24 mouse cellular contexts compared by ENCODE assay signal in genomic region chr5:148535669-148536430, GRCm38 (mm10). TPM values are rescaled to one million over a fixed set of nuclear protein-coding genes. Genes with fewer than 3 reads are reported as not detected.
A peak's percentile ranks its signal among the peaks of the same experiment; 100 is the strongest.
DNase-seq lines count a peak whose midpoint lies in the region; ATAC-seq and TF ChIP-seq lines count a peak whose summit lies in the region.
"Had no signal": no experiment of that assay in that cellular context is flagged by ENCODE, and none has a peak within 500 bp of the region (broad histone marks: within the 10 kb centered on the region; RNA-seq: fewer than 3 reads in every experiment).

No protein-coding gene starts in this region.

- no peak for ATAC-seq in lung, embryonic 14.5 days (ENCODE audit: insufficient read depth)
- ATAC-seq in forebrain, embryonic 11.5 days (replicated peaks; ENCODE audit: low FRiP score) = no peak
- ATAC-seq: activated CD4-positive, CD25-positive, alpha-beta regulatory T cell, adult 4 months; hindbrain, postnatal 0 days; intestine, embryonic 16.5 days; lung, postnatal 0 days had no signal

- no peak overlapping the region for H3K9ac ChIP-seq in lung, embryonic 14.5 days
- H3K9ac ChIP-seq in forebrain, embryonic 11.5 days (ENCODE audit: low read length) = no peak overlapping the region
- H3K9ac ChIP-seq: forebrain, embryonic 12.5 days; midbrain, embryonic 12.5 days had no signal

- no peak for TF ChIP-seq POLR2A in myocyte (IDR thresholded peaks at IDR 0.05; ENCODE audit: insufficient read length, low read depth)

- H3K27ac ChIP-seq in lung, embryonic 14.5 days (ENCODE audit: low read depth) = no peak overlapping the region
- no peak overlapping the region for H3K27ac ChIP-seq in forebrain, embryonic 11.5 days (ENCODE audit: low read depth, low read length)
- H3K27ac ChIP-seq: embryonic facial prominence, embryonic 10.5 days; forebrain, embryonic 12.5 days; heart, embryonic 10.5 days; hindbrain, postnatal 0 days; limb, embryonic 10.5 days; midbrain, embryonic 12.5 days had no signal

- peak; percentile 41 for DNase-seq in heart, adult 11 months
- DNase-seq in heart, postnatal 10 days = no peak
- DNase-seq in lung, embryonic 14.5 days = peak; percentile 48
- DNase-seq in lung, postnatal 25 days (ENCODE audit: low spot score) = no peak
- DNase-seq in adipocyte (ENCODE audit: low spot score) = peak; percentile 21
- DNase-seq in forebrain, embryonic 11.5 days (ENCODE audit: low spot score) = no peak
- no peak for DNase-seq in spleen, postnatal 10 days (ENCODE audit: low spot score in 2 of 2)
- DNase-seq: adrenal gland, postnatal 14 days; cerebellum, adult 9-11 months; heart, postnatal 14 days; kidney, adult 9 months had no signal

- intact Hi-C loops in heart, postnatal 10 days (cut with DNase I) = no loop called here

- no peak overlapping the region for H3ac ChIP-seq in myocyte (ENCODE audit: control insufficient read depth, insufficient read length)

- no peak overlapping the region; the same call in 1 of the 2 replicates for H3K4me2 ChIP-seq in lung, embryonic 14.5 days
- H3K4me2 ChIP-seq in myocyte (ENCODE audit: low read depth) = peak overlapping the region; percentile 84
- no peak overlapping the region for H3K4me2 ChIP-seq in forebrain, embryonic 11.5 days (ENCODE audit: low read depth, low read length, severe bottlenecking)
- H3K4me2 ChIP-seq: forebrain, embryonic 12.5 days; liver, embryonic 11.5 days; midbrain, embryonic 12.5 days had no signal

- H3K9me3 ChIP-seq in lung, embryonic 14.5 days (ENCODE audit: low read depth, low read length) = no peaks in the 10 kb centered on the region
- no peaks in the 10 kb centered on the region for H3K9me3 ChIP-seq in forebrain, embryonic 11.5 days (ENCODE audit: control insufficient read depth, low read length)
- H3K9me3 ChIP-seq: embryonic facial prominence, embryonic 10.5 days; forebrain, embryonic 12.5 days; G1E; heart, embryonic 10.5 days; limb, embryonic 10.5 days; midbrain, embryonic 12.5 days had no signal

- 33% methylated on average over 4 of the region's 4 CpGs for WGBS in lung, embryonic 14.5 days
- 89% methylated on average over 4 of the region's 4 CpGs for WGBS in forebrain, embryonic 11.5 days

- H3K27me3 ChIP-seq in lung, embryonic 14.5 days (ENCODE audit: insufficient read depth, low read length) = no peaks in the 10 kb centered on the region
- H3K27me3 ChIP-seq in myocyte (ENCODE audit: control insufficient read depth, insufficient read depth, insufficient read length) = no peaks in the 10 kb centered on the region
- no peaks in the 10 kb centered on the region for H3K27me3 ChIP-seq in forebrain, embryonic 11.5 days (ENCODE audit: control insufficient read depth, insufficient read depth, low read length)
- H3K27me3 ChIP-seq: CH12.LX; forebrain, embryonic 12.5 days; midbrain, embryonic 12.5 days had no signal

- peaks cover 90% of the 10 kb centered on the region for H3K79me2 ChIP-seq in myocyte (ENCODE audit: control insufficient read depth, insufficient read depth)

- TF ChIP-seq CTCF in lung, embryonic 14.5 days (IDR thresholded peaks at IDR 0.05; ENCODE audit: low read depth) = no peak

- no peak overlapping the region for H3K4me3 ChIP-seq in lung, embryonic 14.5 days (ENCODE audit: low read depth, low read length)
- H3K4me3 ChIP-seq in myocyte = no peak overlapping the region
- no peak overlapping the region for H3K4me3 ChIP-seq in forebrain, embryonic 11.5 days (ENCODE audit: low read depth, low read length)
- H3K4me3 ChIP-seq: embryonic facial prominence, embryonic 10.5 days; forebrain, embryonic 12.5 days; heart, embryonic 10.5 days; limb, embryonic 10.5 days; midbrain, embryonic 12.5 days had no signal

- no peaks in the 10 kb centered on the region for H3K36me3 ChIP-seq in lung, embryonic 14.5 days (ENCODE audit: insufficient read depth)
- H3K36me3 ChIP-seq in myocyte (ENCODE audit: control insufficient read depth, insufficient read depth) = no peaks in the 10 kb centered on the region
- H3K36me3 ChIP-seq in forebrain, embryonic 11.5 days (ENCODE audit: control insufficient read depth, insufficient read depth, low read length) = no peaks in the 10 kb centered on the region
- H3K36me3 ChIP-seq: embryonic facial prominence, embryonic 10.5 days; forebrain, embryonic 12.5 days; heart, embryonic 10.5 days; limb, embryonic 10.5 days; midbrain, embryonic 12.5 days had no signal

- H3K4me1 ChIP-seq in lung, embryonic 14.5 days (ENCODE audit: insufficient read depth) = peaks cover 17% of the 10 kb centered on the region
- H3K4me1 ChIP-seq in forebrain, embryonic 11.5 days (replicated peaks; ENCODE audit: control insufficient read depth, insufficient read depth, low read length) = 0 out of 2 replicates have a peak, but pooled peaks cover 5% of the 10 kb centered on the region

TF ChIP-seq in myocyte, 11 proteins besides CTCF, POLR2A, EP300 and RAD21:
- TF ChIP-seq USF1 (IDR thresholded peaks at IDR 0.05; ENCODE audit: low read depth) (no peak), TCF12 (IDR thresholded peaks at IDR 0.05; ENCODE audit: insufficient read depth, poor library complexity, severe bottlenecking) (no peak), POLR2AphosphoS2 (IDR thresholded peaks at IDR 0.05; ENCODE audit: insufficient read length, low read depth) (no peak), MYOG (IDR thresholded peaks at IDR 0.05; ENCODE audit: control insufficient read depth in 1 of 3, insufficient read depth in 1 of 3, insufficient read length in 2 of 3, low read depth in 2 of 3) (no peak), CEBPB (IDR thresholded peaks at IDR 0.05; ENCODE audit: insufficient read depth, poor library complexity, severe bottlenecking) (peak; percentile 94), MAX (IDR thresholded peaks at IDR 0.05; ENCODE audit: low read depth) (no peak)

RNA-seq across cellular contexts. Expression of gene Ubl3, which starts 16.7 kb away (rescaled TPM):
- 10 to 100 TPM; 80.1 to 96.8 TPM for total RNA-seq in heart, postnatal 10 days (2021)
- 86.3 and 89.0 TPM in 2 replicates for polyA plus RNA-seq in lung, embryonic 14.5 days (2014; fragmentation: Nextera tagmentation; extraction: Ambion mirVana)
- 43.3 TPM for polyA plus RNA-seq in myocyte (2012; fragmentation: generic; extraction: Trizol)
- polyA plus RNA-seq in forebrain, embryonic 11.5 days (2014; fragmentation: Nextera tagmentation; extraction: Ambion mirVana) = 83.7 and 84.2 TPM in 2 replicates

Comparison
In these comparisons a context has a peak if more than half of its experiments do, and no peak if none do; other contexts are left out.
1. DNase-seq: peak in heart, adult 11 months (single experiment), lung, embryonic 14.5 days (single experiment) and adipocyte (single experiment); none in heart, postnatal 10 days (0 of 2), lung, postnatal 25 days (single experiment), forebrain, embryonic 11.5 days (single experiment) and spleen, postnatal 10 days (0 of 2).